ENCODE assay signal across 22 mouse cellular contexts in the genomic region with DNA sequence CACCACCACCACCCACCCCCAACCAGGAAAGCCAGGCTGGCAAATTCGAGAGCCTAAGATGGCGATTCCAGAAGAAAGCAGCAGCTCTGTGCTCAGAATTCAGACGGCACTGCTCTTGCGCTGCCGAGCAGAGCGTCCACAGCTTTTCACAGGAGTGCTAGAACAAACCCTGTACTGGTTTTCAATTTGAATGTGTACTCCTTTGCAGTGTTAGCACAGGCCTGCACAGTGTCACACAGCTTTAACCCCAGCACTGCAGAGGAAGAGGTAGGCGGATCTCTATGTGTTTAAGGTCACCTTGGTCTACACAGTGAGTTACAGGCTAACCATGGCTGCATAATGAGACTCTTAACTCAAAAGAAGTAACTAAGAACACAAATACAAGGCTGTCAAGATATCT. TPM values are rescaled to one million over a fixed set of nuclear protein-coding genes. Genes with fewer than 3 reads are reported as not detected.
DNase-seq lines count a peak whose midpoint lies in the region; ATAC-seq and TF ChIP-seq lines count a peak whose summit lies in the region.
"Had no signal": no experiment of that assay in that cellular context is flagged by ENCODE, and none has a peak within 500 bp of the region (broad histone marks: within the 10 kb centered on the region; RNA-seq: fewer than 3 reads in every experiment).

No protein-coding gene starts in this region.

- peaks cover 28% of the 10 kb centered on the region for H3K4me1 ChIP-seq in heart, embryonic 16.5 days (ENCODE audit: control insufficient read depth, insufficient read depth, low read length)
- H3K4me1 ChIP-seq in liver, embryonic 14.5 days (replicated peaks; ENCODE audit: control insufficient read depth in 2 of 2, insufficient read depth in 2 of 2, low read length in 1 of 2), result peaks cover 67 to 83% of the 10 kb centered on the region in 2 experiments
- H3K4me1 ChIP-seq: forebrain, embryonic 12.5 days; hindbrain, embryonic 15.5 days; kidney, embryonic 15.5 days; limb, embryonic 10.5 days had no signal

- TF ChIP-seq EP300 in liver, embryonic 14.5 days (IDR thresholded peaks at IDR 0.05; ENCODE audit: low read depth), result no peak

- 56% methylated on average over 7 of the region's 7 CpGs for WGBS in heart, embryonic 16.5 days
- 82% methylated on average over 7 of the region's 7 CpGs for WGBS in liver, embryonic 14.5 days (ENCODE audit: insufficient replicate concordance)

- H3K4me3 ChIP-seq in heart, embryonic 16.5 days (ENCODE audit: low read length), result no peak overlapping the region
- peak overlapping the region; percentile 25 to 29; a peak in 3 of 4 replicates for H3K4me3 ChIP-seq in liver, embryonic 14.5 days (ENCODE audit: insufficient read depth in 1 of 2, low read depth in 2 of 2, low read length in 2 of 2)
- H3K4me3 ChIP-seq: forebrain, embryonic 12.5 days; hindbrain, embryonic 15.5 days; kidney, embryonic 15.5 days; limb, embryonic 10.5 days; stomach, embryonic 15.5 days had no signal

- no peak for TF ChIP-seq CTCF in liver, embryonic 14.5 days (IDR thresholded peaks at IDR 0.05; ENCODE audit: low read depth)

- no peak for ATAC-seq in heart, embryonic 16.5 days (replicated peaks; ENCODE audit: extremely low read depth, insufficient read depth, low FRiP score)
- no peak for ATAC-seq in liver, embryonic 14.5 days (ENCODE audit: insufficient read depth)
- ATAC-seq: intestine, postnatal 0 days; midbrain, embryonic 16.5 days had no signal

- H3K27me3 ChIP-seq in heart, embryonic 16.5 days (ENCODE audit: control insufficient read depth, insufficient read depth, low read length), result no peaks in the 10 kb centered on the region
- no peaks in the 10 kb centered on the region for H3K27me3 ChIP-seq in liver, embryonic 14.5 days (ENCODE audit: control insufficient read depth, insufficient read depth, low read length)
- H3K27me3 ChIP-seq: forebrain, embryonic 12.5 days; hindbrain, embryonic 15.5 days; kidney, embryonic 15.5 days; megakaryocyte, embryonic 14.5 days; stomach, embryonic 15.5 days had no signal

- H3K4me2 ChIP-seq in heart, embryonic 16.5 days (ENCODE audit: low read depth, low read length), result no peak overlapping the region
- H3K4me2 ChIP-seq in liver, embryonic 14.5 days (ENCODE audit: low read depth), result peak overlapping the region; percentile 80
- H3K4me2 ChIP-seq: forebrain, embryonic 12.5 days; hindbrain, embryonic 15.5 days; kidney, embryonic 15.5 days; stomach, embryonic 15.5 days had no signal

- H3K9me3 ChIP-seq in heart, embryonic 16.5 days (replicated peaks; ENCODE audit: control insufficient read depth, low read length), result no peaks in the 10 kb centered on the region
- no peaks in the 10 kb centered on the region for H3K9me3 ChIP-seq in liver, embryonic 14.5 days (ENCODE audit: control insufficient read depth, low read length)
- H3K9me3 ChIP-seq: forebrain, embryonic 12.5 days; hindbrain, embryonic 15.5 days; kidney, embryonic 15.5 days; limb, embryonic 10.5 days; megakaryocyte, embryonic 14.5 days; stomach, embryonic 15.5 days had no signal

- no peak overlapping the region for H3K9ac ChIP-seq in heart, embryonic 16.5 days (ENCODE audit: low read length)
- peak overlapping the region; percentile 82 for H3K9ac ChIP-seq in liver, embryonic 14.5 days (replicated peaks)
- H3K9ac ChIP-seq: forebrain, embryonic 12.5 days; hindbrain, embryonic 15.5 days; kidney, embryonic 15.5 days; stomach, embryonic 15.5 days had no signal

- 0 out of 2 replicates have a peak overlapping the region, but pooled peaks have one; percentile 7 for H3K27ac ChIP-seq in heart, embryonic 16.5 days (ENCODE audit: low read length)
- peak overlapping the region; percentile 100 for H3K27ac ChIP-seq in liver, embryonic 14.5 days
- H3K27ac ChIP-seq: forebrain, embryonic 12.5 days; hindbrain, embryonic 15.5 days; kidney, embryonic 15.5 days; limb, embryonic 10.5 days; stomach, embryonic 15.5 days had no signal

- peaks cover 4% of the 10 kb centered on the region; the same call in 1 of the 2 replicates for H3K36me3 ChIP-seq in heart, embryonic 16.5 days (ENCODE audit: control insufficient read depth, insufficient read depth)
- H3K36me3 ChIP-seq in liver, embryonic 14.5 days (replicated peaks; ENCODE audit: control insufficient read depth, insufficient read depth, low read depth), result peaks cover 33% of the 10 kb centered on the region
- H3K36me3 ChIP-seq: forebrain, embryonic 12.5 days; hindbrain, embryonic 15.5 days had no signal

- no peak for DNase-seq in heart, adult 9 months (ENCODE audit: low spot score in 2 of 2)
- DNase-seq in CD4-positive, CD25-positive, alpha-beta regulatory T cell, adult 2 months (ENCODE audit: low read depth, low spot score), result peak; percentile 57
- peak; percentile 16 for DNase-seq in ZHBTc4 (ENCODE audit: low read depth, low spot score)
- no peak for DNase-seq in liver, embryonic 14.5 days (ENCODE audit: low read depth in 3 of 3, low spot score in 3 of 3)
- no peak for DNase-seq in adrenal gland, postnatal 36 days
- no peak for DNase-seq in left cerebral cortex, adult 9 months (ENCODE audit: low spot score in 2 of 2)
- DNase-seq: adrenal gland, postnatal 25 days; cerebellum, adult 8-10 months; heart, postnatal 10 days; lung, adult 2 months; right cerebral cortex, postnatal 14 days; spleen, adult 18-20 months; thymus, adult 18-20 months had no signal

RNA-seq across cellular contexts. Expression of gene Tbc1d2b, which starts 22.3 kb away (rescaled TPM):
- polyA plus RNA-seq in heart, embryonic 16.5 days (2015; fragmentation: Nextera tagmentation; extraction: Ambion mirVana), result 6.9 and 7.4 TPM in 2 replicates
- 9.8 and 10.1 TPM in 2 replicates for polyA plus RNA-seq in liver, embryonic 14.5 days (2012; rRNA removed)
- 6.5 and 9.5 TPM in 2 replicates for polyA plus RNA-seq in liver, embryonic 14.5 days (2014; fragmentation: Nextera tagmentation; extraction: Ambion mirVana)
- 10 to 100 TPM; 36.0 to 41.1 TPM for total RNA-seq in adrenal gland, postnatal 36 days (2021)

Comparison
In these comparisons a context has a peak if more than half of its experiments do, and no peak if none do; other contexts are left out.
1. DNase-seq: peak in CD4-positive, CD25-positive, alpha-beta regulatory T cell, adult 2 months (single experiment) and ZHBTc4 (single experiment); none in heart, adult 9 months (0 of 2), liver, embryonic 14.5 days (0 of 3), adrenal gland, postnatal 36 days (0 of 2) and left cerebral cortex, adult 9 months (0 of 2).